Mouse (Mus musculus): ENCODE results near the gene Astn2. TPM values are rescaled to one million over a fixed set of nuclear protein-coding genes. Genes with fewer than 3 reads are reported as not detected.

The Astn2 gene
- polyA plus RNA-seq, 1 experiment from 2014 or later = 0.06 TPM

GRCm38 (mm10) chr4:66393294-66393693, 11.1 kb downstream of the Astn2 start:
- Histone ChIP-seq H3K4me3 (replicated peaks) (no peak overlapping the region), H3K4me1 (replicated peaks) (no peaks in the 10 kb centered on the region), H3K9ac (no peak overlapping the region), H3K4me2 (no peak overlapping the region), H3K9me3 (replicated peaks) (no peaks in the 10 kb centered on the region), H3K36me3 (no peaks in the 10 kb centered on the region), H3K27ac (no peak overlapping the region), H3K27me3 (no peaks in the 10 kb centered on the region)
- DNase-seq = no peak
- ATAC-seq (ENCODE audit: low read depth) = no peak
- WGBS (ENCODE audit: insufficient replicate concordance) = 59% methylated on average over 4 of the region's 4 CpGs

GRCm38 (mm10) chr4:66390480-66390879, 13.9 kb downstream of the Astn2 start:
- 21% methylated on average over 4 of the region's 4 CpGs for WGBS (ENCODE audit: insufficient replicate concordance)

GRCm38 (mm10) chr4:66378586-66378985, 25.8 kb downstream of the Astn2 start:
- ATAC-seq (ENCODE audit: low read depth) = no peak
- Histone ChIP-seq H3K9me3 (replicated peaks) (no peaks in the 10 kb centered on the region), H3K27ac (no peak overlapping the region), H3K9ac (no peak overlapping the region), H3K4me1 (replicated peaks) (no peaks in the 10 kb centered on the region), H3K4me3 (replicated peaks) (no peak overlapping the region), H3K36me3 (no peaks in the 10 kb centered on the region), H3K4me2 (no peak overlapping the region), H3K27me3 (no peaks in the 10 kb centered on the region)
- no peak for DNase-seq
- WGBS (ENCODE audit: insufficient replicate concordance) = 22% methylated on average over 2 of the region's 2 CpGs

More at GRCm38 (mm10) chr4:66390480-66390879, 13.9 kb downstream of the Astn2 start:
- no peaks in the 10 kb centered on the region for H3K36me3 ChIP-seq
- no peak overlapping the region for H3K27ac ChIP-seq
- H3K9ac ChIP-seq = no peak overlapping the region
- H3K4me1 ChIP-seq (replicated peaks) = no peaks in the 10 kb centered on the region
- H3K27me3 ChIP-seq = no peaks in the 10 kb centered on the region
- no peak overlapping the region for H3K4me3 ChIP-seq (replicated peaks)
- H3K4me2 ChIP-seq = no peak overlapping the region
- no peaks in the 10 kb centered on the region for H3K9me3 ChIP-seq (replicated peaks)
- DNase-seq = no peak
- ATAC-seq (ENCODE audit: low read depth) = no peak

GRCm38 (mm10) chr4:66370557-66371071, 33.8 kb downstream of the Astn2 start:
- Histone ChIP-seq H3K27me3 (no peaks in the 10 kb centered on the region), H3K9me3 (replicated peaks) (no peaks in the 10 kb centered on the region), H3K9ac (no peak overlapping the region), H3K4me2 (no peak overlapping the region), H3K4me1 (replicated peaks) (no peaks in the 10 kb centered on the region), H3K27ac (no peak overlapping the region), H3K36me3 (no peaks in the 10 kb centered on the region), H3K4me3 (replicated peaks) (no peak overlapping the region)
- DNase-seq = no peak
- 54% methylated on average over 3 of the region's 3 CpGs for WGBS (ENCODE audit: insufficient replicate concordance)
- ATAC-seq (ENCODE audit: low read depth) = no peak

GRCm38 (mm10) chr4:66365500-66365899, 38.9 kb downstream of the Astn2 start:
- Histone ChIP-seq H3K4me2 (no peak overlapping the region), H3K4me3 (replicated peaks) (no peak overlapping the region), H3K27me3 (no peaks in the 10 kb centered on the region), H3K9me3 (replicated peaks) (no peaks in the 10 kb centered on the region), H3K9ac (no peak overlapping the region), H3K36me3 (no peaks in the 10 kb centered on the region), H3K27ac (no peak overlapping the region), H3K4me1 (replicated peaks) (no peaks in the 10 kb centered on the region)
- no peak for ATAC-seq (ENCODE audit: low read depth)
- WGBS (ENCODE audit: insufficient replicate concordance) = 31% methylated on average over 1 of the region's 1 CpGs
- DNase-seq = no peak

GRCm38 (mm10) chr4:66344632-66345031, 59.8 kb downstream of the Astn2 start:
- Histone ChIP-seq H3K4me1 (replicated peaks) (no peaks in the 10 kb centered on the region), H3K9me3 (replicated peaks) (no peaks in the 10 kb centered on the region), H3K36me3 (no peaks in the 10 kb centered on the region), H3K4me3 (replicated peaks) (no peak overlapping the region), H3K4me2 (no peak overlapping the region), H3K9ac (no peak overlapping the region), H3K27ac (no peak overlapping the region), H3K27me3 (no peaks in the 10 kb centered on the region)
- DNase-seq (no peak), ATAC-seq (ENCODE audit: low read depth) (no peak)
- 63% methylated on average over 2 of the region's 2 CpGs for WGBS (ENCODE audit: insufficient replicate concordance)

GRCm38 (mm10) chr4:66337443-66337842, 67.0 kb downstream of the Astn2 start:
- Histone ChIP-seq H3K9ac (no peak overlapping the region), H3K27ac (no peak overlapping the region), H3K4me3 (replicated peaks) (no peak overlapping the region), H3K36me3 (no peaks in the 10 kb centered on the region), H3K27me3 (no peaks in the 10 kb centered on the region), H3K4me1 (replicated peaks) (no peaks in the 10 kb centered on the region), H3K9me3 (replicated peaks) (no peaks in the 10 kb centered on the region), H3K4me2 (no peak overlapping the region)
- DNase-seq (no peak), ATAC-seq (ENCODE audit: low read depth) (no peak)
- WGBS (ENCODE audit: insufficient replicate concordance) = 62% methylated on average over 3 of the region's 3 CpGs

GRCm38 (mm10) chr4:66330600-66331285, 73.7 kb downstream of the Astn2 start:
- WGBS (ENCODE audit: insufficient replicate concordance) = 34% methylated on average over 4 of the region's 4 CpGs
- Histone ChIP-seq H3K27ac (no peak overlapping the region), H3K9me3 (replicated peaks) (no peaks in the 10 kb centered on the region), H3K4me2 (no peak overlapping the region), H3K9ac (no peak overlapping the region), H3K36me3 (no peaks in the 10 kb centered on the region), H3K4me1 (replicated peaks) (no peaks in the 10 kb centered on the region), H3K4me3 (replicated peaks) (no peak overlapping the region), H3K27me3 (no peaks in the 10 kb centered on the region)
- ATAC-seq (ENCODE audit: low read depth) (no peak), DNase-seq (no peak)

GRCm38 (mm10) chr4:66321051-66321450, 83.4 kb downstream of the Astn2 start:
- no peaks in the 10 kb centered on the region for H3K9me3 ChIP-seq (replicated peaks)
- DNase-seq (no peak), ATAC-seq (ENCODE audit: low read depth) (no peak)
- no peak overlapping the region for H3K9ac ChIP-seq
- H3K4me3 ChIP-seq (replicated peaks) = no peak overlapping the region
- no peak overlapping the region for H3K4me2 ChIP-seq
- no peaks in the 10 kb centered on the region for H3K27me3 ChIP-seq
- no peak overlapping the region for H3K27ac ChIP-seq
- WGBS (ENCODE audit: insufficient replicate concordance) = 42% methylated on average over 2 of the region's 2 CpGs
- H3K36me3 ChIP-seq = no peaks in the 10 kb centered on the region
- H3K4me1 ChIP-seq (replicated peaks) = no peaks in the 10 kb centered on the region

GRCm38 (mm10) chr4:66314806-66315484, 89.5 kb downstream of the Astn2 start:
- DNase-seq (no peak), ATAC-seq (ENCODE audit: low read depth) (no peak)
- Histone ChIP-seq H3K4me1 (replicated peaks) (no peaks in the 10 kb centered on the region), H3K36me3 (no peaks in the 10 kb centered on the region), H3K9ac (no peak overlapping the region), H3K4me3 (replicated peaks) (no peak overlapping the region), H3K27ac (no peak overlapping the region), H3K4me2 (no peak overlapping the region), H3K9me3 (replicated peaks) (no peaks in the 10 kb centered on the region), H3K27me3 (no peaks in the 10 kb centered on the region)
- 36% methylated on average over 8 of the region's 8 CpGs for WGBS (ENCODE audit: insufficient replicate concordance)

GRCm38 (mm10) chr4:66312733-66313132, 91.7 kb downstream of the Astn2 start:
- no peaks in the 10 kb centered on the region for H3K36me3 ChIP-seq
- no peak overlapping the region for H3K4me2 ChIP-seq
- H3K9me3 ChIP-seq (replicated peaks) = no peaks in the 10 kb centered on the region
- 63% methylated on average over 1 of the region's 1 CpGs for WGBS (ENCODE audit: insufficient replicate concordance)
- H3K27me3 ChIP-seq = no peaks in the 10 kb centered on the region
- H3K4me1 ChIP-seq (replicated peaks) = no peaks in the 10 kb centered on the region
- no peak overlapping the region for H3K9ac ChIP-seq
- DNase-seq = no peak
- no peak overlapping the region for H3K27ac ChIP-seq
- no peak for ATAC-seq (ENCODE audit: low read depth)
- H3K4me3 ChIP-seq (replicated peaks) = no peak overlapping the region
